Mouse (Mus musculus): Measurements from ENCODE around the gene Odf3.
"Not testable (repeated sequence)": the region's sequence is repeated elsewhere in the genome, so short reads cannot be mapped to it uniquely, and the experiment has no call there.

Gene Odf3

GRCm38 (mm10) chr7:140881696-140882468 is 34.3 kb downstream of the Odf3 start, which contains the start of the genes Psmd13 and Sirt3:
Psmd13 (plus strand) TSS chr7:140881968.
Sirt3 (minus strand) TSS chr7:140882309.
- peak; percentile 86 to 95 for DNase-seq

- DNase-seq, result no peak
Measured at GRCm38 (mm10) chr7:140882469-140882803, 34.8 kb downstream of the Odf3 start.

- DNase-seq, result not testable (repeated sequence)
Measured at GRCm38 (mm10) chr7:140890636-140891035, 43.0 kb downstream of the Odf3 start.

GRCm38 (mm10) chr7:140894031-140894430 is 46.4 kb downstream of the Odf3 start:
- no peak for DNase-seq

GRCm38 (mm10) chr7:140894611-140895010 is 47.0 kb downstream of the Odf3 start:
- DNase-seq, result no peak

- DNase-seq, result no peak
Measured at GRCm38 (mm10) chr7:140897863-140898262, 50.3 kb downstream of the Odf3 start.

- DNase-seq, result no peak
Measured at GRCm38 (mm10) chr7:140899121-140899520, 51.5 kb downstream of the Odf3 start.

- DNase-seq, result no peak
Measured at GRCm38 (mm10) chr7:140900220-140900619, 52.6 kb downstream of the Odf3 start, which contains the start of gene Cox8b. Cox8b (minus strand) TSS chr7:140900446.
